Mouse (Mus musculus): ENCODE results near the gene Intu. TPM values are rescaled to one million over a fixed set of nuclear protein-coding genes. Genes with fewer than 3 reads are reported as not detected.

The Intu gene
- polyA plus RNA-seq, 1 experiment from 2014 or later = 1.0 TPM

- peak; percentile 75 for TF ChIP-seq CTCF (IDR thresholded peaks at IDR 0.05; ENCODE audit: low read depth)
- no peak for TF ChIP-seq EP300 (optimal IDR thresholded peaks at IDR 0.05)
- Histone ChIP-seq H3K9ac (ENCODE audit: low read length) (no peak overlapping the region), H3K9me3 (ENCODE audit: control insufficient read depth, low read length) (no peaks in the 10 kb centered on the region), H3K36me3 (ENCODE audit: control insufficient read depth, insufficient read depth, low read length) (no peaks in the 10 kb centered on the region), H3K4me1 (replicated peaks; ENCODE audit: control insufficient read depth, insufficient read depth) (no peaks in the 10 kb centered on the region), H3K4me2 (replicated peaks; ENCODE audit: low read depth) (no peak overlapping the region), H3K4me3 (ENCODE audit: low read depth, low read length) (no peak overlapping the region), H3K27me3 (ENCODE audit: control insufficient read depth, insufficient read depth, low read length) (no peaks in the 10 kb centered on the region), H3K27ac (replicated peaks) (no peak overlapping the region)
- no peak for ATAC-seq (ENCODE audit: low FRiP score, low TSS enrichment)
- DNase-seq (ENCODE audit: low spot score) = no peak
- WGBS = 20% methylated on average over 7 of the region's 7 CpGs
These were observed 7.7 kb upstream of the Intu start for GRCm38 (mm10) chr3:40523371-40523783.

DNA sequence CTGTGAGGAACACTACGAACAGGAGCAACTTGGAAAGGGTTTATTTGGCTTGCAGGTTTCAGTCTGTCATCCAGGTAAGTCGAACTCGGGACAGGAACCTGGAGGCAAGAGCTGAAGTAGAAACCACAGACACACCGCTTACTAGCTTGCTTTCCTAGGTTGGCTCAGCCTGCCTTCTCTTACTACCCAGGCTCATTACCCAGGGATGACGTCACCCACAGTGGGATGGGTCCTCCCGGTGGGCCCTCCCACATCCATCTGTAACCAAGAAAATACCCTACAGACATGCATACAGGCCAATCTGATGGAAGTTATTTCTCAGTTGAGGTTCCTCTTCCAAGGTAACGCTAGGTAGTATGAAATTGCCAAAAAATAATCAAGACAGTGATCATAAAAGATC lies 6.2 kb upstream of the Intu start:
- Histone ChIP-seq H3K4me3 (ENCODE audit: low read depth, low read length) (no peak overlapping the region), H3K4me1 (replicated peaks; ENCODE audit: control insufficient read depth, insufficient read depth) (no peaks in the 10 kb centered on the region), H3K27ac (replicated peaks) (no peak overlapping the region), H3K36me3 (ENCODE audit: control insufficient read depth, insufficient read depth, low read length) (no peaks in the 10 kb centered on the region), H3K27me3 (ENCODE audit: control insufficient read depth, insufficient read depth, low read length) (no peaks in the 10 kb centered on the region), H3K9me3 (ENCODE audit: control insufficient read depth, low read length) (no peaks in the 10 kb centered on the region), H3K4me2 (replicated peaks; ENCODE audit: low read depth) (no peak overlapping the region), H3K9ac (ENCODE audit: low read length) (no peak overlapping the region)
- WGBS = 85% methylated on average over 7 of the region's 7 CpGs
- TF ChIP-seq EP300 (optimal IDR thresholded peaks at IDR 0.05) (no peak), CTCF (IDR thresholded peaks at IDR 0.05; ENCODE audit: low read depth) (no peak)
- no peak for ATAC-seq (ENCODE audit: low FRiP score, low TSS enrichment)
- DNase-seq (ENCODE audit: low spot score) = no peak

GRCm38 (mm10) chr3:40525341-40525740 lies 5.7 kb upstream of the Intu start:
- H3K9ac ChIP-seq (ENCODE audit: low read length) = no peak overlapping the region
- ATAC-seq (ENCODE audit: low FRiP score, low TSS enrichment) = no peak
- DNase-seq (ENCODE audit: low spot score) = peak; percentile 55
- 18% methylated on average over 4 of the region's 4 CpGs for WGBS
- H3K9me3 ChIP-seq (ENCODE audit: control insufficient read depth, low read length) = no peaks in the 10 kb centered on the region
- TF ChIP-seq EP300 (optimal IDR thresholded peaks at IDR 0.05) = no peak
- peak; percentile 73 for TF ChIP-seq CTCF (IDR thresholded peaks at IDR 0.05; ENCODE audit: low read depth)
- H3K27me3 ChIP-seq (ENCODE audit: control insufficient read depth, insufficient read depth, low read length) = no peaks in the 10 kb centered on the region
- no peaks in the 10 kb centered on the region for H3K36me3 ChIP-seq (ENCODE audit: control insufficient read depth, insufficient read depth, low read length)
- no peaks in the 10 kb centered on the region for H3K4me1 ChIP-seq (replicated peaks; ENCODE audit: control insufficient read depth, insufficient read depth)
- H3K27ac ChIP-seq (replicated peaks) = no peak overlapping the region
- no peak overlapping the region for H3K4me2 ChIP-seq (replicated peaks; ENCODE audit: low read depth)
- H3K4me3 ChIP-seq (ENCODE audit: low read depth, low read length) = no peak overlapping the region

GRCm38 (mm10) chr3:40526095-40526494 lies 5.0 kb upstream of the Intu start:
- DNase-seq (ENCODE audit: low spot score) (no peak), ATAC-seq (ENCODE audit: low FRiP score, low TSS enrichment) (no peak)
- H3K4me1 ChIP-seq (replicated peaks; ENCODE audit: control insufficient read depth, insufficient read depth) = no peaks in the 10 kb centered on the region
- no peak overlapping the region for H3K27ac ChIP-seq (replicated peaks)
- no peaks in the 10 kb centered on the region for H3K27me3 ChIP-seq (ENCODE audit: control insufficient read depth, insufficient read depth, low read length)
- 80% methylated on average over 3 of the region's 3 CpGs for WGBS
- no peak overlapping the region for H3K4me3 ChIP-seq (ENCODE audit: low read depth, low read length)
- H3K9ac ChIP-seq (ENCODE audit: low read length) = no peak overlapping the region
- no peaks in the 10 kb centered on the region for H3K9me3 ChIP-seq (ENCODE audit: control insufficient read depth, low read length)
- no peak for TF ChIP-seq EP300 (optimal IDR thresholded peaks at IDR 0.05)
- no peak for TF ChIP-seq CTCF (IDR thresholded peaks at IDR 0.05; ENCODE audit: low read depth)
- H3K36me3 ChIP-seq (ENCODE audit: control insufficient read depth, insufficient read depth, low read length) = no peaks in the 10 kb centered on the region
- H3K4me2 ChIP-seq (replicated peaks; ENCODE audit: low read depth) = no peak overlapping the region

DNA sequence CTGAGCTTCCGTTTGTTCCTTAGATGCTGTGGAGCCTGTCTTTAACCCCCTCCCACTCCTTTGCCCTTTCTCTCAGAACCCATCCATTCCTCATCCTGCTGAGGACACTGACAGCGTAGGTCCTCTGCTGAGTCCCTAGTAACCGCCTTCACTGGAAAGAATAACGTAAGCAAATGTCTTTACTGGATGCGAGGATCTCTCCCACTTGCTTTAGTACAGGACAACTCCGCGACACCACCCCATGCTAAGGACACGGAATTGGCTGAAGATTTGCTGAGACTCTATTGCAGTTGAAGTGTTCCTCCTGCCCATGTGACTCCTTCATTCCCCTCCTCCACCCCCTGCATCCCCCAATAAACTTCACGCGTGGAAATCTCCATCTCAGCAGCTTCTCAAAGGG lies 3.9 kb upstream of the Intu start:
- H3K4me1 ChIP-seq (replicated peaks; ENCODE audit: control insufficient read depth, insufficient read depth) = no peaks in the 10 kb centered on the region
- ATAC-seq (ENCODE audit: low FRiP score, low TSS enrichment) (no peak), DNase-seq (ENCODE audit: low spot score) (no peak)
- no peaks in the 10 kb centered on the region for H3K27me3 ChIP-seq (ENCODE audit: control insufficient read depth, insufficient read depth, low read length)
- H3K4me3 ChIP-seq (ENCODE audit: low read depth, low read length) = no peak overlapping the region
- TF ChIP-seq CTCF (IDR thresholded peaks at IDR 0.05; ENCODE audit: low read depth) (no peak), EP300 (optimal IDR thresholded peaks at IDR 0.05) (no peak)
- H3K9me3 ChIP-seq (ENCODE audit: control insufficient read depth, low read length) = no peaks in the 10 kb centered on the region
- no peak overlapping the region for H3K27ac ChIP-seq (replicated peaks)
- WGBS = 26% methylated on average over 10 of the region's 10 CpGs
- no peak overlapping the region for H3K9ac ChIP-seq (ENCODE audit: low read length)
- no peaks in the 10 kb centered on the region for H3K36me3 ChIP-seq (ENCODE audit: control insufficient read depth, insufficient read depth, low read length)
- H3K4me2 ChIP-seq (replicated peaks; ENCODE audit: low read depth) = no peak overlapping the region

- Histone ChIP-seq H3K4me2 (replicated peaks; ENCODE audit: low read depth) (no peak overlapping the region), H3K4me3 (ENCODE audit: low read depth, low read length) (no peak overlapping the region), H3K36me3 (ENCODE audit: control insufficient read depth, insufficient read depth, low read length) (no peaks in the 10 kb centered on the region), H3K27me3 (ENCODE audit: control insufficient read depth, insufficient read depth, low read length) (no peaks in the 10 kb centered on the region), H3K27ac (replicated peaks) (no peak overlapping the region), H3K9me3 (ENCODE audit: control insufficient read depth, low read length) (no peaks in the 10 kb centered on the region), H3K4me1 (replicated peaks; ENCODE audit: control insufficient read depth, insufficient read depth) (no peaks in the 10 kb centered on the region), H3K9ac (ENCODE audit: low read length) (no peak overlapping the region)
- no peak for DNase-seq (ENCODE audit: low spot score)
- ATAC-seq (ENCODE audit: low FRiP score, low TSS enrichment) = no peak
- TF ChIP-seq EP300 (optimal IDR thresholded peaks at IDR 0.05) (no peak), CTCF (IDR thresholded peaks at IDR 0.05; ENCODE audit: low read depth) (no peak)
- WGBS = 30% methylated on average over 9 of the region's 9 CpGs
These were observed 2.8 kb upstream of the Intu start for GRCm38 (mm10) chr3:40527976-40528950.
